Mouse (Mus musculus) liver, adult 2 months (tissue): Measurements from ENCODE around the gene Tmem8b. TPM values are rescaled to one million over a fixed set of nuclear protein-coding genes. Genes with fewer than 3 reads are reported as not detected.

Experiments used
- DNase-seq: peaks from one replicate; pipeline ENCODE4 v3.0.0-alpha.2; 2011; ENCODE audit warnings: low read depth, low spot score; ENCODE audit errors: extremely low read depth
- H3K27ac ChIP-seq: fragments of 200-500 bp; replicated peaks from 2 replicates; pipeline ENCODE4 v1.5.1; 2012; ENCODE audit warnings: low read depth, mild to moderate bottlenecking, control low read depth, inconsistent platforms, low read length; ENCODE audit not compliant: insufficient read depth
- H3K27me3 ChIP-seq: fragments of 200-500 bp; 2 replicates; pipeline ENCODE4 v1.6.1; 2012; ENCODE audit warnings: mild to moderate bottlenecking, moderate library complexity, low read length, inconsistent platforms; ENCODE audit not compliant: control insufficient read depth, insufficient read depth
- H3K36me3 ChIP-seq: fragments of 200-500 bp; 2 replicates; pipeline ENCODE4 v1.6.1; 2012; ENCODE audit warnings: low read length, inconsistent platforms; ENCODE audit not compliant: control insufficient read depth, insufficient read depth
- H3K4me1 ChIP-seq: fragments of 200-500 bp; 2 replicates; pipeline ENCODE4 v1.6.1; 2011; ENCODE audit warnings: low read length; ENCODE audit not compliant: control insufficient read depth, insufficient read depth
- H3K4me3 ChIP-seq: fragments of 200-500 bp; 2 replicates; pipeline ENCODE4 v1.5.1; 2011; ENCODE audit warnings: low read depth, mild to moderate bottlenecking, control low read depth, low read length, moderate library complexity; ENCODE audit not compliant: insufficient read depth
- H3K79me2 ChIP-seq: fragments of 200-500 bp; 2 replicates; pipeline ENCODE4 v1.6.1; 2012; ENCODE audit warnings: inconsistent platforms, mild to moderate bottlenecking, low read length, moderate library complexity; ENCODE audit not compliant: control insufficient read depth, insufficient read depth
- H3K9ac ChIP-seq: fragments of 200-500 bp; 2 replicates; pipeline ENCODE4 v1.6.1; 2012; ENCODE audit warnings: low read depth, mild to moderate bottlenecking, control low read depth, inconsistent platforms, low read length
- CTCF ChIP-seq: fragments of 200-500 bp; IDR thresholded peaks from 2 replicates; pipeline ENCODE4 v1.5.1; 2011; ENCODE audit warnings: low read depth, low read length, control low read depth
- POLR2A ChIP-seq: fragments of 200-500 bp; IDR thresholded peaks from 2 replicates; pipeline ENCODE4 v1.6.1; 2011; ENCODE audit warnings: low read length, control low read depth; ENCODE audit not compliant: insufficient read depth; ENCODE audit errors: extremely low read depth
- WGBS: fragments of 180-500 bp; shearing (Covaris S2); methylation state at CpG from one replicate; pipeline ENCODE4 v1.1.7; 2018; 5-methylcytosine and 5-hydroxymethylcytosine counted together
- polyA plus RNA-seq: library from polyadenylated mRNA; depleted of rRNA; stranded (reverse); fragments of >200 nt; gene quantifications from 2 replicates; pipeline ENCODE4 v1.2.3, GENCODE M21; 2012
- total RNA-seq: library from RNA; depleted of rRNA; stranded (reverse); fragments of >200 nt; gene quantifications from 2 replicates; pipeline ENCODE4 v1.2.3, GENCODE M21; 2014

Gene Tmem8b
- total and polyA plus RNA-seq, 2 experiments, result 0.46 to 1.9 TPM

DNA sequence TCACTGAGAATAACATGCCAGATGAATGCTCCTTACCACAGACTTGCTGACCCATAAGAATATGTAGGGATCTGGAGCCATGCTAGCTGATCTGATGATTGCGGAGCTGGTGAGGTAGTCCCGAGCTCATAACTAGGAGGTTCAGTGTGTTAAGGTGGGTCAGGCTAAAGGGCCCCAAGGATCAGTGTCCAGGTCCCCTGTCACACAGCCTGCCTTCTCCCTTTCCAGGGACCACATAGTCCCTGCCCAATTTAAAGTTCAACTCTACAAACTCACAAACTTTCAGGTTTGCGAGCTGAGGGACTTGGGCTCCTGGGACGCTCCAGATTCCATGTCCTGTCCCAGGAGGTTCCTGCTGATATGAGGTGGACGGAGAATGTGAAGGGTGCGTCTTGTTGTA lies 31.9 kb downstream of the Tmem8b start, which contains the start of gene Olfr70:
Gene Olfr70, minus strand, starts transcription at position 101 of the 400 bp plus-strand sequence.
- Histone ChIP-seq H3K9ac (no peak within 1 kb of the TSS), H3K4me1 (no peaks in the 10 kb centered on the region), H3K79me2 (no peaks in the 10 kb centered on the region), H3K36me3 (no peaks in the 10 kb centered on the region), H3K27ac (no peak within 1 kb of the TSS), H3K4me3 (no peak within 1 kb of the TSS), H3K27me3 (0 out of 2 replicates have a peak, but pooled peaks cover 2% of the 10 kb centered on the region)
- no peak for TF ChIP-seq CTCF
- TF ChIP-seq POLR2A, result no peak
- no peak for DNase-seq
- WGBS, result 93% methylated on average over 6 of the region's 6 CpGs

DNA sequence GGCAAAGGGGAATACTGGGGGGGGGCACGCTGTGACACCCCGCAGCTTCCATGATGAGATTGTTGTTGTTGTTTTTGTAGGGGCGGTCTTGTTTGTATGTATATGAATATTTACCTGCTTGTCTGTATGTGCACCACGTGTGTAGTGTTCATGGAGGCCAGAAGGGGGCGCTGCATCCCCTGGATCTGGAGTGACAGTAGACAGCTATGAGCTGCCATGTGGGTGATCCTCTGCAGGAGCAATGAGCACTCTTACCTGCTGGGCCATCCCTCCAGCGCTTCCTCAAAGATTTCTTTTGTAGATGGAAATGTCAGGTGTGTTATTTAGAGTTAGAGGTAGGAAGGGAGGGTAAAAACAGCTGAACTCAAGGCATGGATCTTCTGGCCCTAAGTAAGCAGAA lies 34.7 kb downstream of the Tmem8b start:
- Histone ChIP-seq H3K4me1 (no peaks in the 10 kb centered on the region), H3K36me3 (no peaks in the 10 kb centered on the region), H3K27ac (no peak overlapping the region), H3K27me3 (0 out of 2 replicates have a peak, but pooled peaks cover 2% of the 10 kb centered on the region), H3K9ac (no peak overlapping the region), H3K4me3 (no peak overlapping the region), H3K79me2 (no peaks in the 10 kb centered on the region)
- no peak for TF ChIP-seq POLR2A
- TF ChIP-seq CTCF, result peak; percentile 46
- no peak for DNase-seq
- WGBS, result 74% methylated on average over 6 of the region's 6 CpGs

DNA sequence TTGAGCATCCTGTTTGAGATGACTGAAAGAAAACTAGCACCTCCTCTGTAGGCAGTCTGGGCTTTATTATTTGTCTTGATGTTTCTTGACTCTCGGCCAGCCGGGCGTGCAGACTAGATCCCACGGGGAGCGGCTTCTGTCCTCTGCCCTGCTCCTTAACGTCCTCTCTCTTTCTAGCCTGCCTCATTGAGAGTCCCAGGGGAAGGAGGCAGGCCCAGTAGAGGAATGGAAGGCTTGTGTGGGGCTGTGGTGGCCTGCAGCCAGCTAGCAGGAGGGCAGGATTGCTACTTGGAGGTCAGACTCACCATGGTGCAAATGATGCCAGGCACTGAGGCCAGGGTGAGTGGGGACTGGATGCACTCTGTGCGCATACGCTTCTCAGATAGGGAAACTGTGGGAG lies 35.1 kb downstream of the Tmem8b start:
- Histone ChIP-seq H3K4me1 (no peaks in the 10 kb centered on the region), H3K27ac (no peak overlapping the region), H3K79me2 (no peaks in the 10 kb centered on the region), H3K36me3 (no peaks in the 10 kb centered on the region), H3K27me3 (0 out of 2 replicates have a peak, but pooled peaks cover 2% of the 10 kb centered on the region), H3K9ac (no peak overlapping the region), H3K4me3 (no peak overlapping the region)
- DNase-seq, result no peak
- TF ChIP-seq CTCF, result no peak
- TF ChIP-seq POLR2A, result no peak
- 89% methylated on average over 8 of the region's 8 CpGs for WGBS

DNA sequence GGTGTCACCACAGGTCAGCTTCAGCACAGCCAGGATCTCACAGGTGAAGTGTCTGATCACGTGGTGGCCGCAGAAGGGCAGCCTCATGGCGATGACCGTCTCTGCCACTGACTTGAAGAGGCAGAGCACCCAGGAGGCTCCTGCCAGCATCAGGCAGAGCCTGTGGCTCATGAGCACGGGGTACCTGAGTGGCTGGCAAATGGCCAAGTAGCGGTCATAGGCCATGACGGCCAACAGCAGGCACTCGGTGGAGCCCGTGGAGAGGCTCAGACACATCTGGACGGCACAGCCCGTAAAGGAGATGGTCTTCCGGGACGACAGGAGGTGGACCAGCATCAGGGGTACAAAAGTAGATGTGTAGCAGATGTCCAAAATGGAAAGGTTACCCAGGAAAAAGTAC lies 37.2 kb downstream of the Tmem8b start:
- TF ChIP-seq CTCF, result no peak
- DNase-seq, result no peak
- no peaks in the 10 kb centered on the region for H3K79me2 ChIP-seq
- no peak overlapping the region for H3K27ac ChIP-seq
- no peaks in the 10 kb centered on the region for H3K36me3 ChIP-seq
- H3K4me1 ChIP-seq, result no peaks in the 10 kb centered on the region
- 76% methylated on average over 13 of the region's 13 CpGs for WGBS
- H3K4me3 ChIP-seq, result no peak overlapping the region
- H3K27me3 ChIP-seq, result 0 out of 2 replicates have a peak, but pooled peaks cover 2% of the 10 kb centered on the region
- no peak overlapping the region for H3K9ac ChIP-seq

DNA sequence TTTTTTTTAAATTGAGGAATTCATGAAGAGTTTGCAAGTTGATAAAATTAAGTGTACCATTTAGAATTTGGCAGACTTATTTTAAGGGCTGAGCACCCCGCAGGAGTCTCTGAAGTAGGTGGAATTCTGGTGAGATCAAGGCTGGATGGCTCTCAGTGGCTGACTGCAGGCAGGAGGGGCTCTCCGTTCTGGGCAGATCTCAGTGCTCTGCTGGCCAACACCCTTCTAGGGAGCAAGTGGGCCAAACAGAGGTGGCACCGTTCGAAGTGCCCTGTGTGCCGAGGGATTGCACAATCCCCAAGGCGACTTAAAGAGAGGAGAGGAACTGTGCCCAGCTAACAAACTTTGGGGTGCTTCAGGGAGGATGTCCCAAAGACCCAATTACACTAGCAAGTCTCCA lies 41.1 kb downstream of the Tmem8b start, which contains the start of gene Olfr71:
Gene Olfr71, minus strand, starts transcription at position 387 of the 400 bp plus-strand sequence.
- Histone ChIP-seq H3K27ac (no peak within 1 kb of the TSS), H3K4me1 (no peaks in the 10 kb centered on the region), H3K27me3 (0 out of 2 replicates have a peak, but pooled peaks cover 2% of the 10 kb centered on the region), H3K4me3 (no peak within 1 kb of the TSS), H3K9ac (no peak within 1 kb of the TSS), H3K79me2 (no peaks in the 10 kb centered on the region), H3K36me3 (no peaks in the 10 kb centered on the region)
- WGBS, result 56% methylated on average over 6 of the region's 6 CpGs
- DNase-seq, result no peak
- TF ChIP-seq CTCF (no peak), POLR2A (no peak)

DNA sequence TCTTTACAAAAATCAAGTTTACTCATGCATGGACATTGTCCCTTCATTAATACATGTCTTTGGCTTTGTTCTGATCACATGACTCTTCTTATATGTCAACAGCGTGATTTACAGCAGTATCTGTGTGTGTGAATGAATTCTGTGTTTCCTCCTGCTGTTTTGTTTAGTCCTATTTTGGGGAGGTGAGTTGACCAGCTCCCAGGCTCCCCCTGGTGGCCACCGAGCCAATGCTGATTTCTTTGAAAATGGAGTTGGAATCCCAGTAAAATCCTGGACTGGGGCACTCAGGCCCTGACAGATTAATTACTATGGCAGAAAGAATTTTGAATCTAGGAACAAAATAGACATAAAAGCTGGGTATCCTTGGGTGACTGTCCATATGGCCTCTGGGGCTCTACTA lies 43.0 kb downstream of the Tmem8b start:
- no peak overlapping the region for H3K27ac ChIP-seq
- no peak overlapping the region for H3K4me3 ChIP-seq
- H3K79me2 ChIP-seq, result no peaks in the 10 kb centered on the region
- no peaks in the 10 kb centered on the region for H3K36me3 ChIP-seq
- WGBS, result 1% methylated on average over 2 of the region's 2 CpGs
- DNase-seq, result peak; percentile 45
- H3K9ac ChIP-seq, result no peak overlapping the region
- H3K4me1 ChIP-seq, result no peaks in the 10 kb centered on the region
- peaks cover 5% of the 10 kb centered on the region; the same call in 1 of the 2 replicates for H3K27me3 ChIP-seq
- TF ChIP-seq CTCF (peak; percentile 90), POLR2A (no peak)
